Mouse (Mus musculus): ENCODE measurements at regions not wholly inside any gene's neighbourhood (a gene's known extent, or its start where the extent isn't known, plus 50 kb on each side); places are given as distances from the start of the nearest gene placed in this dataset.

DNA sequence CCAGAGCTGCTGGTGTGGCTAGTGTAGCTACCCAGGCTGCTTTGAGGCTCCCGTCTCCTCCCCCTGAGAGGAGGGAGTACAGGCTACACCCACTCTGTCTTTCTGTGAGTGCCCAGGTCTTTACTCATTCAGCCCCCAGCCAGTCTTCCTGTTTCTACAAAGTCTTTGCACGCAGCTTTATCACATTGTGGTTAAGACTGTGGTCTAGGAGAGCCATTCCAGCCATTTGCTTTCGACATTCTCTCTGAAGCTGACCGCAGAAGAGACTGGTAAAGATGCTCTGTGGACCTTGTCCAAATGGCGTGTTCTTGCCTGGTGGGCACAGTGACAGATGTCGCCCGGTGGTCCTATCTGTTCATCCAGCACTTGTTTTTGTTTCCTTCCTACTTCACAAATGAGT, 62.0 kb downstream of the Tpra1 start:
- no peak overlapping the region for H3K9ac ChIP-seq (ENCODE audit: low read depth, low read length)
- ATAC-seq = no peak
- no peak overlapping the region for H3K27ac ChIP-seq (ENCODE audit: low read depth, low read length)
- no peaks in the 10 kb centered on the region for H3K36me3 ChIP-seq (ENCODE audit: control insufficient read depth, insufficient read depth, low read length)
- H3K4me1 ChIP-seq (ENCODE audit: control insufficient read depth, insufficient read depth, low read depth, low read length) = peaks cover 19% of the 10 kb centered on the region
- no peak overlapping the region for H3K4me2 ChIP-seq (ENCODE audit: low read length)
- no peaks in the 10 kb centered on the region for H3K27me3 ChIP-seq (replicated peaks; ENCODE audit: control insufficient read depth, insufficient read depth, low read length)
- H3K9me3 ChIP-seq (ENCODE audit: control insufficient read depth, low read length) = no peaks in the 10 kb centered on the region
- 71% methylated on average over 7 of the region's 7 CpGs for WGBS
- H3K4me3 ChIP-seq (ENCODE audit: low read length) = no peak overlapping the region

DNA sequence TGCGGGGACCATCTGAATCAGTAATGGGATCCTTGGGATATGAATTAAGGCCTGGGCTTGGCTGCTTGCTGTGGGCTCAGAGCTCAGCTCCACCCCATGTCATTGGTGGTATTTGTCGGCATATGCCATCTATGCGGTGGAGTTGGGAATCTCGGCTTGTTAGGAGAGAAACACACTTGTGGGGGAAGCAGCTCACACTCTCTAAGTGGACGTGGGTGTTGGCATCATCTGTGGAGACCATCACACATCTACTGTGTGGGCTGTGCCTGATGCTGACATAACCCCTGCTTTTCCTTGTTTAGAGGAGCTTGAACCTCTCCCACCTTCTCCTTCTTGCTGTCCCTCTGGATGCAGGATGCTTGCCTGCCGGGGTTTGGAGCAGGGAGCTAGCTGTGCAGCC, 62.9 kb downstream of the Tpra1 start:
- H3K27me3 ChIP-seq (replicated peaks; ENCODE audit: control insufficient read depth, insufficient read depth, low read length) = no peaks in the 10 kb centered on the region
- H3K27ac ChIP-seq (ENCODE audit: low read depth, low read length) = no peak overlapping the region
- H3K36me3 ChIP-seq (ENCODE audit: control insufficient read depth, insufficient read depth, low read length) = no peaks in the 10 kb centered on the region
- H3K9me3 ChIP-seq (ENCODE audit: control insufficient read depth, low read length) = no peaks in the 10 kb centered on the region
- WGBS = 83% methylated on average over 6 of the region's 6 CpGs
- no peak overlapping the region for H3K9ac ChIP-seq (ENCODE audit: low read depth, low read length)
- ATAC-seq = no peak
- H3K4me3 ChIP-seq (ENCODE audit: low read length) = no peak overlapping the region
- H3K4me2 ChIP-seq (ENCODE audit: low read length) = no peak overlapping the region
- peaks cover 12% of the 10 kb centered on the region for H3K4me1 ChIP-seq (ENCODE audit: control insufficient read depth, insufficient read depth, low read depth, low read length)

DNA sequence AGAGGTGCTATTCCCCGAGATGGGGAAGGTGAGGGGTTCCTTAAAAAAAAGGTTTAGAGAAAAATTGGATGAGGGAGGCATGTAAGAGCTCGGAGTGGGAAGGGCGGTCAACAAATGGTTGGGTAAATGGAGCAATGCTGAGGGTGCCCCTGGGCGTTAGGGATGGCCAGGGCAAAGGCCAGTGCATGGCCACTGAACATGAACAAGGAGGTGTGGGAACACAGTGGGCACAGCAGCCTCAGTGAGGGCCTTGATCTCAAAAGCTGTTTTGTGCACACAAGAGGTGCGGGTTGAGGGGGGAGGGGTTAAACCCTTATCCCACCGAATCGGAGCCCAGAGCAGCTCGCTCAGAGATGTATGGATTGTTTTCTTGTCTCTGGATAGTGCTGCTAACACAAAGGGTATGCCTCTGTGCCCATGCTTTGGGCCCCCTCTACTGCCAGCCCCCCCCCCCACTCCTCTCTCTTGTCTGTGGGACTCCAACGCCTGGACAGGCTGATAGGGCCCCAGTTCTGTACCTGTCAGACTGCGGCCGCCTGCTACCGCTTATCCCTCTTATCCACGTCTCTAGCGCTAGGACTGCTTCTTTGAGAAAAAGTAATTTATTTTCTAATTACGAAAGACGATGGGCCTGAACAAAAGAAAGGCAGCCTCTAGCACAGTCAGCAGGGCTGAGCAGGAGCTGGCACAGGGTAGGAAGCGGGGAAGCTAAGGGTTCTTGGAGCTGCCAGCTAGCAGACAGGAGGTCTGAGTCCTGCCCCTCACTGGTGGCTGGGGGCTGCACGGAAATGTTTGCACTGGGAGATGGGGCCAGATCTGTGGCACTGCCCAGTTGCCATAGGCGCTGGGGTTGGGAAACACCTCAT, 63.5 kb downstream of the Tpra1 start:
- no peak overlapping the region for H3K4me2 ChIP-seq (ENCODE audit: low read length)
- H3K27ac ChIP-seq (ENCODE audit: low read depth, low read length) = peak overlapping the region; percentile 56

DNA sequence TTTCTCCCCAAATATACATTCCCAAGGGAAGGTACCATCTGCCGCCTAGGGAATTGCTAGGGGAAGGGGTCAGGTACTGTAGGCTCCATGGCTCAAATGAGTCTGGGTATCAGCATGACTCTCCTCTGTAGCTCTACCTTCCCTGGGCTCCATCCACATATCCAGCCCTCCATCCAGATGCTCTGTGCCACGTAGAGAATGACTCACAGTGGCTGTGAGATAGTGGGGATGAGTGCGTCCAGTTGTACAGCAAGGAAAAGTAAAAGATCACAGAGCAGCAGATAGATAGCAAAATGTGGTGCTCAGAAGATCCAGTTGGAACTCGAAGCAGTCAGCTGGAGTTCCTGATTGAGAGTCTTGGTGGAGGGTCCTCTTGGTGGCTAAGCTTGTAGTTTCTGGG, 64.5 kb downstream of the Tpra1 start:
- Histone ChIP-seq H3K27me3 (replicated peaks; ENCODE audit: control insufficient read depth, insufficient read depth, low read length) (no peaks in the 10 kb centered on the region), H3K4me2 (ENCODE audit: low read length) (no peak overlapping the region), H3K4me1 (ENCODE audit: control insufficient read depth, insufficient read depth, low read depth, low read length) (peaks cover 12% of the 10 kb centered on the region), H3K9me3 (ENCODE audit: control insufficient read depth, low read length) (no peaks in the 10 kb centered on the region), H3K36me3 (ENCODE audit: control insufficient read depth, insufficient read depth, low read length) (no peaks in the 10 kb centered on the region), H3K9ac (ENCODE audit: low read depth, low read length) (no peak overlapping the region), H3K27ac (ENCODE audit: low read depth, low read length) (no peak overlapping the region), H3K4me3 (ENCODE audit: low read length) (no peak overlapping the region)
- 90% methylated on average over 4 of the region's 4 CpGs for WGBS
- ATAC-seq = no peak

More for the DNA sequence above, 63.5 kb downstream of the Tpra1 start:
- no peaks in the 10 kb centered on the region for H3K36me3 ChIP-seq (ENCODE audit: control insufficient read depth, insufficient read depth, low read length)
- no peaks in the 10 kb centered on the region for H3K9me3 ChIP-seq (ENCODE audit: control insufficient read depth, low read length)
- 29% methylated on average over 19 of the region's 19 CpGs for WGBS
- H3K27me3 ChIP-seq (replicated peaks; ENCODE audit: control insufficient read depth, insufficient read depth, low read length) = no peaks in the 10 kb centered on the region
- H3K4me1 ChIP-seq (ENCODE audit: control insufficient read depth, insufficient read depth, low read depth, low read length) = peaks cover 6% of the 10 kb centered on the region
- H3K9ac ChIP-seq (ENCODE audit: low read depth, low read length) = peak overlapping the region; percentile 35
- no peak overlapping the region for H3K4me3 ChIP-seq (ENCODE audit: low read length)
- peak; percentile 41; the same call in 1 of the 2 replicates for ATAC-seq

DNA sequence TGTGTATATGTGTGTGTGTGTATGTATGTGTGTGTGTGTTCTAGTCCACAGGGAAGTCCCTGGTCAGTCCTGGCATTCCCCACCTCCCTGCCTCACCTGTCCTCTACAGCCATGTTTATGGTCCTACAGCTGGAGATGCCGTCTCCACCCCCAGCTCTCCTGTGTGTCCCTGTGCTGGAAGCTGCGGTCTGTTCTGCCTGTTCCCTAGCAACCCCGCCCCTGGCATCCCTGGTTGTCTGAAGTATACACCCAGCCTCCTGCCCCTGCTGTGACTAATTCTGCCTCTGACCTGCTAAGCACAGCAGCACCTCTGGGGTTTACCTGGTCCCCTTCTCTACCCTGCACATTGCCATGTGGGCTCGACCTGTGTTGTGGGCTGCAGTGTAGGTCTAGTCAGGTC, 66.8 kb downstream of the Tpra1 start:
- H3K27ac ChIP-seq (ENCODE audit: low read depth, low read length) = no peak overlapping the region
- ATAC-seq = 0 out of 2 replicates have a peak, but pooled peaks have one; percentile 13

DNA sequence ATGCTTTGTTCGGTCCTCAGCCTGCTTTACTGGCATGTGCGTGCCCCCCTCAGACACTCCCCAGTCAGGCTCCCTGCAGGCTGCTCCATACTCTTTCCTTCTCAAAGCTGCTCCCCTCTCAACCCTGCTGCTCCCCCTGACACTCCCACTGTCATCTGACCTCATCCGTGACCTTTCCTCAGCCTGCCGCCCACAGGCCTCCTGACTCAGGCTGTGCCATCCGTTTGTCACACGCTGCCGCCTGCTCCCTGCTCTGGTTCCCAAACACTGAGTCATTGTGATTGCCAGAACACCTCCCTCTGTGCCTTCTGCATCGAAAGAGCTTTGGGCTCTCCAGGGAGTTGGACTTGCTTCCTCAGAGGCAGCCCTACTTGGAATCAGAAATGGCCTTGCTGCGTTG, 69.7 kb downstream of the Tpra1 start:
- no peak for ATAC-seq

More for the DNA sequence above, 66.8 kb downstream of the Tpra1 start:
- H3K9me3 ChIP-seq (ENCODE audit: control insufficient read depth, low read length) = no peaks in the 10 kb centered on the region
- H3K4me3 ChIP-seq (ENCODE audit: low read length) = no peak overlapping the region
- H3K36me3 ChIP-seq (ENCODE audit: control insufficient read depth, insufficient read depth, low read length) = no peaks in the 10 kb centered on the region
- H3K27me3 ChIP-seq (replicated peaks; ENCODE audit: control insufficient read depth, insufficient read depth, low read length) = no peaks in the 10 kb centered on the region
- H3K4me1 ChIP-seq (ENCODE audit: control insufficient read depth, insufficient read depth, low read depth, low read length) = peaks cover 20% of the 10 kb centered on the region
- no peak overlapping the region for H3K9ac ChIP-seq (ENCODE audit: low read depth, low read length)
- no peak overlapping the region for H3K4me2 ChIP-seq (ENCODE audit: low read length)
- 28% methylated on average over 4 of the region's 4 CpGs for whole genome bisulfite sequencing

DNA sequence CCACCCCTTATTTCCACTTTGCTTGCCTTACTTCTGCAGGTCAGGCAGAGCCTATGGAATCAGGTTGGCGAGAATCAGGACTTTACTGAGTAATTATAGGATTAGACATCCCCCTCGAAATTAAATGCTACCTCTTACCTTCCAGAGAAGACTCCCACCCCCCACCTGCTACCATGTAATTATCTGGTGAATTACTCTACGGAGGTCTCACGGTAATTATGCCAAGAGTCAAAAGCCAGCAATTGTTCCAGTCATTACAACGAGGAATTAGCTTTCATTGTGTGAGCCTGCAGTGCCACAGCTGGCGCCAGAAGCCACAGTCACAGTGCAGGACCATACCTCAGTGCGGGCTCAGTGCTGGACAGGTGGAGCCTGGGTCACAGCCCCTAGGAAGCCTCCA, 72.4 kb downstream of the Tpra1 start:
- H3K27ac ChIP-seq (ENCODE audit: low read depth, low read length) = no peak overlapping the region
- no peak overlapping the region for H3K4me3 ChIP-seq (ENCODE audit: low read length)
- no peaks in the 10 kb centered on the region for H3K36me3 ChIP-seq (ENCODE audit: control insufficient read depth, insufficient read depth, low read length)
- no peaks in the 10 kb centered on the region for H3K9me3 ChIP-seq (ENCODE audit: control insufficient read depth, low read length)
- H3K4me2 ChIP-seq (ENCODE audit: low read length) = no peak overlapping the region
- H3K9ac ChIP-seq (ENCODE audit: low read depth, low read length) = no peak overlapping the region
- WGBS = 17% methylated on average over 7 of the region's 7 CpGs
- no peaks in the 10 kb centered on the region for H3K27me3 ChIP-seq (replicated peaks; ENCODE audit: control insufficient read depth, insufficient read depth, low read length)
- H3K4me1 ChIP-seq (ENCODE audit: control insufficient read depth, insufficient read depth, low read depth, low read length) = peaks cover 40% of the 10 kb centered on the region
- no peak for ATAC-seq

More for the DNA sequence above, 69.7 kb downstream of the Tpra1 start:
- whole genome bisulfite sequencing = 13% methylated on average over 9 of the region's 9 CpGs
- Histone ChIP-seq H3K4me2 (ENCODE audit: low read length) (no peak overlapping the region), H3K27ac (ENCODE audit: low read depth, low read length) (no peak overlapping the region), H3K4me1 (ENCODE audit: control insufficient read depth, insufficient read depth, low read depth, low read length) (peaks cover 31% of the 10 kb centered on the region), H3K9me3 (ENCODE audit: control insufficient read depth, low read length) (no peaks in the 10 kb centered on the region), H3K27me3 (replicated peaks; ENCODE audit: control insufficient read depth, insufficient read depth, low read length) (no peaks in the 10 kb centered on the region), H3K9ac (ENCODE audit: low read depth, low read length) (peak overlapping the region; percentile 30; the same call in 1 of the 2 replicates), H3K4me3 (ENCODE audit: low read length) (no peak overlapping the region), H3K36me3 (ENCODE audit: control insufficient read depth, insufficient read depth, low read length) (no peaks in the 10 kb centered on the region)

DNA sequence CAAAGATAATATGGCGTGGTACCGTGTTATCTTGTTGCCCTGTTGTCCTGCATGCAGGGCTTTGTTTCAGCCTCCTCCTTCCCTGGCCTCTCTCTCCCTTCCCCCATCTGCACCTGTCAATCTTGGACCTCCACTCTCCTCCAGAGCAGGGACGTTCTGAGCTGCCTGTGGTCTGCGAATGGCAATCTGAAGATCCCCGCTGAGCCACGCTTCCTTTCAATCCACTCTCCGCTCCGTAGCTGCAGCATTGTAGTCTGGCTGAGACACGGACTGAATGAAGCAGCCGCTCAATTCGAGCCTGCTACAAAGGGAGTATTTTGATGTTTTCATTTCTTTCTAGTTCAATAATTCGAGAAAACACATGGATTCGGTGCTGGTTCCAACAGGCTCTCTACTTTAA, 74.5 kb downstream of the Tpra1 start:
- Histone ChIP-seq H3K4me3 (ENCODE audit: low read length) (no peak overlapping the region), H3K4me1 (ENCODE audit: control insufficient read depth, insufficient read depth, low read depth, low read length) (peaks cover 41% of the 10 kb centered on the region), H3K27ac (ENCODE audit: low read depth, low read length) (no peak overlapping the region), H3K36me3 (ENCODE audit: control insufficient read depth, insufficient read depth, low read length) (no peaks in the 10 kb centered on the region), H3K27me3 (replicated peaks; ENCODE audit: control insufficient read depth, insufficient read depth, low read length) (no peaks in the 10 kb centered on the region), H3K9ac (ENCODE audit: low read depth, low read length) (no peak overlapping the region), H3K9me3 (ENCODE audit: control insufficient read depth, low read length) (no peaks in the 10 kb centered on the region), H3K4me2 (ENCODE audit: low read length) (peak overlapping the region; percentile 18; the same call in 1 of the 2 replicates)
- WGBS = 4% methylated on average over 13 of the region's 13 CpGs
- ATAC-seq = no peak

DNA sequence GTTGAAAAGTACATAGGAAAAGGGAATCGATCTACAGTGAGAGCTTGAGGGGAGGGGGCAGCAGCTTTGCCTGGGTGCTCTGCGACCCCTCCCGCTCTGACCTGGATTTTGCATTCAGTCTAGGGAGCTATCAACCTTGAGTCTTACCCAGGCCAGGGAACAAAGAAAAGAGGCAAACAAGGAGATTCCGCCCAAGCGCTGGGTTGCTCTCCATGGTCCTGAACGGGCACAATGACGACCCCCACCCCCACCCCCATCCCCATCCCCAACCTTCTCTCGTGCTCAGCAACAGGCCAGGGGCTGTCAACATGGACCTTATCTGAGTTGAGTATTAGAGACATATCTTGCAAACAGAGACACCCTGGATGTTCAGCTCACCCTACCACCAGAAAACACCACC, 74.9 kb downstream of the Tpra1 start:
- ATAC-seq = no peak
- WGBS = 6% methylated on average over 8 of the region's 8 CpGs
- Histone ChIP-seq H3K27me3 (replicated peaks; ENCODE audit: control insufficient read depth, insufficient read depth, low read length) (no peaks in the 10 kb centered on the region), H3K9ac (ENCODE audit: low read depth, low read length) (no peak overlapping the region), H3K9me3 (ENCODE audit: control insufficient read depth, low read length) (no peaks in the 10 kb centered on the region), H3K4me1 (ENCODE audit: control insufficient read depth, insufficient read depth, low read depth, low read length) (peaks cover 39% of the 10 kb centered on the region), H3K4me2 (ENCODE audit: low read length) (peak overlapping the region; percentile 18; the same call in 1 of the 2 replicates), H3K27ac (ENCODE audit: low read depth, low read length) (no peak overlapping the region), H3K4me3 (ENCODE audit: low read length) (no peak overlapping the region), H3K36me3 (ENCODE audit: control insufficient read depth, insufficient read depth, low read length) (no peaks in the 10 kb centered on the region)

Data from hindbrain, embryonic 16.5 days (tissue).